Mouse (Mus musculus): ENCODE measurements at regions not wholly inside any gene's neighbourhood (a gene's known extent, or its start where the extent isn't known, plus 50 kb on each side); places are given as distances from the start of the nearest gene placed in this dataset.

GRCm38 (mm10) chr6:22444220-22444619 is 88.2 kb upstream of the Fam3c start:
- no peak for TF ChIP-seq CTCF (IDR thresholded peaks at IDR 0.05; ENCODE audit: insufficient read depth, low read length)
- TF ChIP-seq POLR2A (IDR thresholded peaks at IDR 0.05; ENCODE audit: borderline replicate concordance, extremely low read depth, low read depth, low read length), result no peak

Data from lung, adult 2 months (tissue).